13 mouse cellular contexts compared by ENCODE assay signal in genomic region chr3:121853781-121854520, GRCm38 (mm10). TPM values are rescaled to one million over a fixed set of nuclear protein-coding genes. Genes with fewer than 3 reads are reported as not detected.
A peak's percentile ranks its signal among the peaks of the same experiment; 100 is the strongest.
DNase-seq lines count a peak whose midpoint lies in the region; ATAC-seq lines count a peak whose summit lies in the region.
"Had no signal": no experiment of that assay in that cellular context is flagged by ENCODE, and none has a peak within 500 bp of the region (broad histone marks: within the 10 kb centered on the region; RNA-seq: fewer than 3 reads in every experiment).

No protein-coding gene starts in this region.

- no peak for DNase-seq in frontal cortex, postnatal 10 days (ENCODE audit: low spot score in 2 of 2)
- DNase-seq in right cerebral cortex, adult 2 months (ENCODE audit: low spot score in 2 of 2): peak; percentile 10 to 13
- DNase-seq in right cerebral cortex, postnatal 25 days: no peak
- peak; percentile 81 for DNase-seq in yolk sac, embryonic 10.5 days (ENCODE audit: low spot score)
- DNase-seq in hindbrain, embryonic 10.5 days (ENCODE audit: low spot score): no peak
- DNase-seq: heart, adult 18-20 months; heart, postnatal 14 days; thymus, postnatal 14 days had no signal

- H3K9me3 ChIP-seq in lung, embryonic 15.5 days: no peaks in the 10 kb centered on the region
- H3K9me3 ChIP-seq in hindbrain, embryonic 10.5 days: no peaks in the 10 kb centered on the region
- H3K9me3 ChIP-seq in forebrain, embryonic 16.5 days (ENCODE audit: control insufficient read depth, low read length): no peaks in the 10 kb centered on the region
- H3K9me3 ChIP-seq: embryonic facial prominence, embryonic 15.5 days; forebrain, embryonic 15.5 days had no signal

- WGBS in lung, embryonic 15.5 days: 35% methylated on average over 5 of the region's 5 CpGs
- WGBS in hindbrain, embryonic 10.5 days: 78% methylated on average over 5 of the region's 5 CpGs
- 65% methylated on average over 5 of the region's 5 CpGs for WGBS in forebrain, embryonic 16.5 days

- peak; percentile 90 for ATAC-seq in frontal cortex, adult (ENCODE audit: low TSS enrichment)
- ATAC-seq in lung, embryonic 15.5 days (ENCODE audit: borderline replicate concordance, extremely low read depth, low FRiP score, low TSS enrichment): peak; percentile 24; the same call in 1 of the 2 replicates
- ATAC-seq in forebrain, embryonic 16.5 days: no peak
- ATAC-seq: forebrain, embryonic 15.5 days had no signal

- H3K4me1 ChIP-seq in lung, embryonic 15.5 days: peaks cover 25% of the 10 kb centered on the region
- H3K4me1 ChIP-seq in hindbrain, embryonic 10.5 days (replicated peaks): peaks cover 8% of the 10 kb centered on the region
- H3K4me1 ChIP-seq in forebrain, embryonic 16.5 days (replicated peaks; ENCODE audit: control insufficient read depth, insufficient read depth, low read length): no peaks in the 10 kb centered on the region
- H3K4me1 ChIP-seq: forebrain, embryonic 15.5 days had no signal

- H3K4me3 ChIP-seq in lung, embryonic 15.5 days: no peak overlapping the region
- H3K4me3 ChIP-seq in hindbrain, embryonic 10.5 days: no peak overlapping the region
- no peak overlapping the region for H3K4me3 ChIP-seq in forebrain, embryonic 16.5 days (replicated peaks; ENCODE audit: low read length)
- H3K4me3 ChIP-seq: embryonic facial prominence, embryonic 15.5 days; forebrain, embryonic 15.5 days had no signal

- H3K27ac ChIP-seq in lung, embryonic 15.5 days: peak overlapping the region; percentile 58
- H3K27ac ChIP-seq in hindbrain, embryonic 10.5 days: no peak overlapping the region
- H3K27ac ChIP-seq in forebrain, embryonic 16.5 days (ENCODE audit: low read length): no peak overlapping the region
- H3K27ac ChIP-seq: embryonic facial prominence, embryonic 15.5 days; forebrain, embryonic 15.5 days had no signal

- no peaks in the 10 kb centered on the region for H3K36me3 ChIP-seq in lung, embryonic 15.5 days
- H3K36me3 ChIP-seq in hindbrain, embryonic 10.5 days: no peaks in the 10 kb centered on the region
- H3K36me3 ChIP-seq in forebrain, embryonic 16.5 days (ENCODE audit: control insufficient read depth, insufficient read depth): no peaks in the 10 kb centered on the region
- H3K36me3 ChIP-seq: embryonic facial prominence, embryonic 15.5 days; forebrain, embryonic 15.5 days had no signal

- H3K27me3 ChIP-seq in lung, embryonic 15.5 days: no peaks in the 10 kb centered on the region
- no peaks in the 10 kb centered on the region for H3K27me3 ChIP-seq in hindbrain, embryonic 10.5 days (ENCODE audit: insufficient read depth, poor library complexity, severe bottlenecking)
- no peaks in the 10 kb centered on the region for H3K27me3 ChIP-seq in forebrain, embryonic 16.5 days (replicated peaks; ENCODE audit: control insufficient read depth, insufficient read depth, low read length)
- H3K27me3 ChIP-seq: embryonic facial prominence, embryonic 15.5 days; forebrain, embryonic 15.5 days had no signal

- no peak overlapping the region; the same call in 1 of the 2 replicates for H3K4me2 ChIP-seq in lung, embryonic 15.5 days
- no peak overlapping the region for H3K4me2 ChIP-seq in forebrain, embryonic 16.5 days (ENCODE audit: low read length)
- H3K4me2 ChIP-seq: embryonic facial prominence, embryonic 15.5 days; forebrain, embryonic 15.5 days had no signal

- H3K9ac ChIP-seq in lung, embryonic 15.5 days: no peak overlapping the region
- no peak overlapping the region for H3K9ac ChIP-seq in forebrain, embryonic 16.5 days (replicated peaks; ENCODE audit: low read depth, low read length)
- H3K9ac ChIP-seq: embryonic facial prominence, embryonic 15.5 days; forebrain, embryonic 15.5 days had no signal

RNA-seq across cellular contexts. Expression of gene Abcd3, which starts 38.8 kb away (rescaled TPM):
- 75.4 and 82.5 TPM in 2 replicates for polyA plus RNA-seq in lung, embryonic 15.5 days (2015; fragmentation: Nextera tagmentation; extraction: Ambion mirVana)
- 39.1 and 39.9 TPM in 2 replicates for polyA plus RNA-seq in hindbrain, embryonic 10.5 days (2016; fragmentation: Nextera tagmentation; extraction: Ambion mirVana)
- 72.8 and 75.1 TPM in 2 replicates for polyA plus RNA-seq in forebrain, embryonic 16.5 days (2015; fragmentation: Nextera tagmentation; extraction: Ambion mirVana)

Comparison
In these comparisons a context has a peak if more than half of its experiments do, and no peak if none do; other contexts are left out.
1. DNase-seq: peak in right cerebral cortex, adult 2 months (2 of 2) and yolk sac, embryonic 10.5 days (single experiment); none in frontal cortex, postnatal 10 days (0 of 2), right cerebral cortex, postnatal 25 days (single experiment) and hindbrain, embryonic 10.5 days (single experiment).